Mouse (Mus musculus): ENCODE results near the gene Cit. TPM values are rescaled to one million over a fixed set of nuclear protein-coding genes. Genes with fewer than 3 reads are reported as not detected.
A peak's percentile ranks its signal among the peaks of the same experiment; 100 is the strongest.
"Not testable (repeated sequence)": the region's sequence is repeated elsewhere in the genome, so short reads cannot be mapped to it uniquely, and the experiment has no call there.

The Cit gene
- total and polyA plus RNA-seq, 3 experiments, result 0.73 to 0.97 (median 0.74) TPM

GRCm38 (mm10) chr5:115819966-115820365 lies 25.1 kb upstream of the Cit start:
- no peak for TF ChIP-seq EP300 (IDR thresholded peaks at IDR 0.05; ENCODE audit: insufficient read depth, low read depth, low read length)
- no peak for TF ChIP-seq POLR2A (IDR thresholded peaks at IDR 0.05; ENCODE audit: insufficient read depth, low read depth, low read length)
- TF ChIP-seq CTCF (IDR thresholded peaks at IDR 0.05), result no peak
- 63% methylated on average over 9 of the region's 9 CpGs for WGBS
- no peaks in the 10 kb centered on the region for H3K27me3 ChIP-seq (ENCODE audit: control insufficient read depth, insufficient read depth, low read length)
- no peaks in the 10 kb centered on the region for H3K79me2 ChIP-seq (replicated peaks; ENCODE audit: control insufficient read depth, insufficient read depth, low read length)
- H3K4me3 ChIP-seq, result no peak overlapping the region
- H3K27ac ChIP-seq, result no peak overlapping the region
- no peak for DNase-seq
- H3K4me1 ChIP-seq (ENCODE audit: control insufficient read depth, insufficient read depth, low read length), result no peaks in the 10 kb centered on the region
- intact Hi-C loops (cut with DNase I), result no loop called here
- no peaks in the 10 kb centered on the region for H3K36me3 ChIP-seq (ENCODE audit: control insufficient read depth, insufficient read depth, low read length)
- no peak overlapping the region for H3K9ac ChIP-seq (ENCODE audit: low read depth, low read length)

- DNase-seq, result no peak
- Histone ChIP-seq H3K9ac (ENCODE audit: low read depth, low read length) (no peak overlapping the region), H3K4me3 (no peak overlapping the region), H3K27me3 (ENCODE audit: control insufficient read depth, insufficient read depth, low read length) (no peaks in the 10 kb centered on the region), H3K27ac (no peak overlapping the region), H3K36me3 (ENCODE audit: control insufficient read depth, insufficient read depth, low read length) (no peaks in the 10 kb centered on the region), H3K4me1 (ENCODE audit: control insufficient read depth, insufficient read depth, low read length) (no peaks in the 10 kb centered on the region), H3K79me2 (replicated peaks; ENCODE audit: control insufficient read depth, insufficient read depth, low read length) (no peaks in the 10 kb centered on the region)
- 90% methylated on average over 12 of the region's 12 CpGs for WGBS
- TF ChIP-seq EP300 (IDR thresholded peaks at IDR 0.05; ENCODE audit: insufficient read depth, low read depth, low read length) (no peak), CTCF (IDR thresholded peaks at IDR 0.05) (no peak), POLR2A (IDR thresholded peaks at IDR 0.05; ENCODE audit: insufficient read depth, low read depth, low read length) (no peak)
- intact Hi-C loops (cut with DNase I), result no loop called here
Observed at GRCm38 (mm10) chr5:115821200-115821599, 23.9 kb upstream of the Cit start.

- no peaks in the 10 kb centered on the region for H3K79me2 ChIP-seq (replicated peaks; ENCODE audit: control insufficient read depth, insufficient read depth, low read length)
- no peaks in the 10 kb centered on the region for H3K4me1 ChIP-seq (ENCODE audit: control insufficient read depth, insufficient read depth, low read length)
- H3K27me3 ChIP-seq (ENCODE audit: control insufficient read depth, insufficient read depth, low read length), result no peaks in the 10 kb centered on the region
- H3K27ac ChIP-seq, result no peak overlapping the region
- TF ChIP-seq CTCF (IDR thresholded peaks at IDR 0.05) (no peak), EP300 (IDR thresholded peaks at IDR 0.05; ENCODE audit: insufficient read depth, low read depth, low read length) (no peak), POLR2A (IDR thresholded peaks at IDR 0.05; ENCODE audit: insufficient read depth, low read depth, low read length) (no peak)
- 80% methylated on average over 7 of the region's 7 CpGs for WGBS
- no peaks in the 10 kb centered on the region for H3K36me3 ChIP-seq (ENCODE audit: control insufficient read depth, insufficient read depth, low read length)
- H3K4me3 ChIP-seq, result no peak overlapping the region
- no peak for DNase-seq
- intact Hi-C loops (cut with DNase I), result no loop called here
- no peak overlapping the region for H3K9ac ChIP-seq (ENCODE audit: low read depth, low read length)
Observed at GRCm38 (mm10) chr5:115821910-115822309, 23.2 kb upstream of the Cit start.

GRCm38 (mm10) chr5:115832754-115833153 lies 12.3 kb upstream of the Cit start:
- no peak overlapping the region for H3K9ac ChIP-seq (ENCODE audit: low read depth, low read length)
- intact Hi-C loops (cut with DNase I), result no loop called here
- H3K4me3 ChIP-seq, result no peak overlapping the region
- 94% methylated on average over 2 of the region's 2 CpGs for WGBS
- DNase-seq, result no peak
- H3K27me3 ChIP-seq (ENCODE audit: control insufficient read depth, insufficient read depth, low read length), result no peaks in the 10 kb centered on the region
- TF ChIP-seq POLR2A (IDR thresholded peaks at IDR 0.05; ENCODE audit: insufficient read depth, low read depth, low read length) (no peak), EP300 (IDR thresholded peaks at IDR 0.05; ENCODE audit: insufficient read depth, low read depth, low read length) (no peak), CTCF (IDR thresholded peaks at IDR 0.05) (no peak)
- H3K4me1 ChIP-seq (ENCODE audit: control insufficient read depth, insufficient read depth, low read length), result no peaks in the 10 kb centered on the region
- H3K79me2 ChIP-seq (replicated peaks; ENCODE audit: control insufficient read depth, insufficient read depth, low read length), result no peaks in the 10 kb centered on the region
- no peak overlapping the region for H3K27ac ChIP-seq
- H3K36me3 ChIP-seq (ENCODE audit: control insufficient read depth, insufficient read depth, low read length), result no peaks in the 10 kb centered on the region

GRCm38 (mm10) chr5:115833806-115834205 lies 11.3 kb upstream of the Cit start:
- DNase-seq; H3K4me1 ChIP-seq (ENCODE audit: control insufficient read depth, insufficient read depth, low read length); H3K4me3 ChIP-seq; H3K9ac ChIP-seq (ENCODE audit: low read depth, low read length); H3K27me3 ChIP-seq (ENCODE audit: control insufficient read depth, insufficient read depth, low read length); H3K79me2 ChIP-seq (replicated peaks; ENCODE audit: control insufficient read depth, insufficient read depth, low read length); intact Hi-C loops (cut with DNase I); H3K27ac ChIP-seq; H3K36me3 ChIP-seq (ENCODE audit: control insufficient read depth, insufficient read depth, low read length): not testable (repeated sequence)

- peak; percentile 70 for TF ChIP-seq CTCF (IDR thresholded peaks at IDR 0.05)
- no peak for TF ChIP-seq POLR2A (IDR thresholded peaks at IDR 0.05; ENCODE audit: insufficient read depth, low read depth, low read length)
- Histone ChIP-seq H3K27me3 (ENCODE audit: control insufficient read depth, insufficient read depth, low read length) (no peaks in the 10 kb centered on the region), H3K4me1 (ENCODE audit: control insufficient read depth, insufficient read depth, low read length) (no peaks in the 10 kb centered on the region), H3K36me3 (ENCODE audit: control insufficient read depth, insufficient read depth, low read length) (no peaks in the 10 kb centered on the region), H3K79me2 (replicated peaks; ENCODE audit: control insufficient read depth, insufficient read depth, low read length) (no peaks in the 10 kb centered on the region), H3K27ac (no peak overlapping the region), H3K9ac (ENCODE audit: low read depth, low read length) (no peak overlapping the region), H3K4me3 (no peak overlapping the region)
- 37% methylated on average over 7 of the region's 7 CpGs for WGBS
- intact Hi-C loops (cut with DNase I), result no loop called here
- DNase-seq, result no peak
Observed at GRCm38 (mm10) chr5:115835291-115835690, 9.8 kb upstream of the Cit start.

- H3K9ac ChIP-seq (ENCODE audit: low read depth, low read length), result no peak overlapping the region
- no peaks in the 10 kb centered on the region for H3K36me3 ChIP-seq (ENCODE audit: control insufficient read depth, insufficient read depth, low read length)
- TF ChIP-seq CTCF (IDR thresholded peaks at IDR 0.05), result no peak
- TF ChIP-seq POLR2A (IDR thresholded peaks at IDR 0.05; ENCODE audit: insufficient read depth, low read depth, low read length), result no peak
- TF ChIP-seq EP300 (IDR thresholded peaks at IDR 0.05; ENCODE audit: insufficient read depth, low read depth, low read length), result no peak
- H3K4me1 ChIP-seq (ENCODE audit: control insufficient read depth, insufficient read depth, low read length), result no peaks in the 10 kb centered on the region
- H3K27me3 ChIP-seq (ENCODE audit: control insufficient read depth, insufficient read depth, low read length), result no peaks in the 10 kb centered on the region
- H3K4me3 ChIP-seq, result no peak overlapping the region
- intact Hi-C loops (cut with DNase I), result no loop called here
- no peak overlapping the region for H3K27ac ChIP-seq
- 57% methylated on average over 6 of the region's 6 CpGs for WGBS
- no peaks in the 10 kb centered on the region for H3K79me2 ChIP-seq (replicated peaks; ENCODE audit: control insufficient read depth, insufficient read depth, low read length)
- no peak for DNase-seq
Observed at GRCm38 (mm10) chr5:115838059-115838458, 7.0 kb upstream of the Cit start.

All from heart, adult 2 months (tissue).